Mouse (Mus musculus) spleen, adult 2 months (tissue): ENCODE measurements around the gene Crocc.

Experiments used
- CTCF ChIP-seq: fragments of 200-500 bp; IDR thresholded peaks from 2 replicates; pipeline ENCODE4 v1.5.1; 2011; ENCODE audit warnings: mild to moderate bottlenecking, inconsistent platforms; ENCODE audit not compliant: insufficient read depth, insufficient read length, insufficient replicate concordance; ENCODE audit errors: extremely low read depth
- POLR2A ChIP-seq: fragments of 200-500 bp; IDR thresholded peaks from 2 replicates; pipeline ENCODE4 v1.6.1; 2011; ENCODE audit warnings: low read depth, low read length, inconsistent platforms

GRCm38 (mm10) chr4:141024052-141024451 lies 36.3 kb downstream of the Crocc start:
- no peak for TF ChIP-seq CTCF
- TF ChIP-seq POLR2A = no peak
